ENCODE assay signal across 18 mouse cellular contexts in genomic region chr1:65154814-65155213, GRCm38 (mm10). TPM values are rescaled to one million over a fixed set of nuclear protein-coding genes. Genes with fewer than 3 reads are reported as not detected.
A peak's percentile ranks its signal among the peaks of the same experiment; 100 is the strongest.
DNase-seq lines count a peak whose midpoint lies in the region; ATAC-seq and TF ChIP-seq lines count a peak whose summit lies in the region.
"Had no signal": no experiment of that assay in that cellular context is flagged by ENCODE, and none has a peak within 500 bp of the region (broad histone marks: within the 10 kb centered on the region; RNA-seq: fewer than 3 reads in every experiment).

No protein-coding gene starts in this region.

- no peak overlapping the region for H3K27ac ChIP-seq in liver, adult 2 months (replicated peaks; ENCODE audit: insufficient read depth, low read depth, low read length)
- H3K27ac ChIP-seq in kidney, embryonic 15.5 days, result peak overlapping the region; percentile 56
- H3K27ac ChIP-seq in gastrocnemius, adult 2 months, result no peak overlapping the region
- H3K27ac ChIP-seq: embryonic facial prominence, embryonic 15.5 days; heart, embryonic 10.5 days; neural tube, embryonic 12.5 days had no signal

- TF ChIP-seq CTCF in liver, adult 2 months (IDR thresholded peaks at IDR 0.05; ENCODE audit: low read depth, low read length), result no peak
- TF ChIP-seq CTCF in gastrocnemius, adult 2 months (IDR thresholded peaks at IDR 0.05), result no peak

- peaks cover 9% of the 10 kb centered on the region; the same call in 1 of the 2 replicates for H3K4me1 ChIP-seq in liver, adult 2 months (ENCODE audit: control insufficient read depth, insufficient read depth, low read length)
- 0 out of 2 replicates have a peak, but pooled peaks cover 4% of the 10 kb centered on the region for H3K4me1 ChIP-seq in kidney, embryonic 15.5 days
- H3K4me1 ChIP-seq: embryonic facial prominence, embryonic 15.5 days; heart, embryonic 10.5 days; neural tube, embryonic 12.5 days had no signal

- peaks cover 20% of the 10 kb centered on the region for H3K36me3 ChIP-seq in liver, adult 2 months (ENCODE audit: control insufficient read depth, insufficient read depth, low read length)
- peaks cover 21% of the 10 kb centered on the region for H3K36me3 ChIP-seq in kidney, embryonic 15.5 days

- H3K4me3 ChIP-seq in liver, adult 2 months (ENCODE audit: insufficient read depth, low read depth, low read length), result no peak overlapping the region
- no peak overlapping the region for H3K4me3 ChIP-seq in kidney, embryonic 15.5 days (replicated peaks)
- H3K4me3 ChIP-seq in gastrocnemius, adult 2 months, result no peak overlapping the region
- H3K4me3 ChIP-seq: embryonic facial prominence, embryonic 15.5 days; heart, embryonic 10.5 days; neural tube, embryonic 12.5 days had no signal

- ATAC-seq in kidney, embryonic 15.5 days (replicated peaks; ENCODE audit: low FRiP score), result peak; percentile 89

- no peak overlapping the region for H3K9ac ChIP-seq in liver, adult 2 months (ENCODE audit: low read depth, low read length)
- H3K9ac ChIP-seq in kidney, embryonic 15.5 days, result no peak overlapping the region
- H3K9ac ChIP-seq: embryonic facial prominence, embryonic 15.5 days; neural tube, embryonic 12.5 days had no signal

- no peak overlapping the region for H3K4me2 ChIP-seq in kidney, embryonic 15.5 days
- H3K4me2 ChIP-seq: embryonic facial prominence, embryonic 15.5 days; neural tube, embryonic 12.5 days had no signal

- no peaks in the 10 kb centered on the region for H3K27me3 ChIP-seq in liver, adult 2 months (ENCODE audit: control insufficient read depth, insufficient read depth, low read length)
- H3K27me3 ChIP-seq in kidney, embryonic 15.5 days, result no peaks in the 10 kb centered on the region
- H3K27me3 ChIP-seq: embryonic facial prominence, embryonic 15.5 days; neural tube, embryonic 12.5 days had no signal

- no peaks in the 10 kb centered on the region for H3K79me2 ChIP-seq in liver, adult 2 months (ENCODE audit: control insufficient read depth, insufficient read depth, low read length)

- no peak for TF ChIP-seq POLR2A in liver, adult 2 months (IDR thresholded peaks at IDR 0.05; ENCODE audit: extremely low read depth, insufficient read depth, low read length)

- intact Hi-C loops in gastrocnemius, adult 2 months (cut with DNase I), result no loop called here

- H3K9me3 ChIP-seq in kidney, embryonic 15.5 days (replicated peaks), result no peaks in the 10 kb centered on the region
- H3K9me3 ChIP-seq: embryonic facial prominence, embryonic 15.5 days; heart, embryonic 10.5 days; neural tube, embryonic 12.5 days had no signal

- peak; percentile 91 for DNase-seq in liver, adult 2 months (ENCODE audit: extremely low read depth, low read depth, low spot score)
- DNase-seq in liver, result no peak
- DNase-seq in adrenal gland, postnatal 25 days, result peak; percentile 72
- DNase-seq in lung, postnatal 4 days, result peak; percentile 18 to 33
- DNase-seq in neural tube, embryonic 10.5 days (ENCODE audit: extremely low spot score, low spot score), result no peak
- DNase-seq in gastrocnemius, adult 2 months, result no peak
- no peak for DNase-seq in layer of hippocampus, postnatal 14 days (ENCODE audit: low spot score in 2 of 2)
- DNase-seq: cerebellum, postnatal 14 days; right cerebral cortex, postnatal 4 days had no signal

RNA-seq across cellular contexts. Expression of gene Idh1, which starts 31.5 kb away (rescaled TPM):
- total RNA-seq in liver, adult 2 months (2014; rRNA removed), result 510 and 624 TPM in 2 replicates
- 137 and 155 TPM in 2 replicates for polyA plus RNA-seq in liver, adult 2 months (2012; rRNA removed)
- 698 and 945 TPM in 2 replicates for total RNA-seq in adrenal gland, postnatal 25 days (2021)
- polyA plus RNA-seq in kidney, embryonic 15.5 days (2015; fragmentation: Nextera tagmentation; extraction: Ambion mirVana), result 231 and 232 TPM in 2 replicates
- 10 to 100 TPM; 22.6 to 24.8 TPM for total RNA-seq in gastrocnemius, adult 2 months (2021)
- 10 to 100 TPM; 96.3 to 98.4 TPM for total RNA-seq in layer of hippocampus, postnatal 14 days (2021)

RNA-seq across cellular contexts. Expression of gene Pikfyve, which starts 31.7 kb away (rescaled TPM):
- 18.7 and 21.1 TPM in 2 replicates for total RNA-seq in liver, adult 2 months (2014; rRNA removed)
- 2.8 and 2.9 TPM in 2 replicates for polyA plus RNA-seq in liver, adult 2 months (2012; rRNA removed)
- total RNA-seq in adrenal gland, postnatal 25 days (2021), result 33.8 and 36.8 TPM in 2 replicates
- 10.5 and 13.1 TPM in 2 replicates for polyA plus RNA-seq in kidney, embryonic 15.5 days (2015; fragmentation: Nextera tagmentation; extraction: Ambion mirVana)
- 1 to 10 TPM; 7.8 to 8.6 TPM for total RNA-seq in gastrocnemius, adult 2 months (2021)
- 10 to 100 TPM; 38.9 to 39.0 TPM for total RNA-seq in layer of hippocampus, postnatal 14 days (2021)

RNA-seq across cellular contexts. Expression of gene D630023F18Rik, which starts 31.8 kb away (rescaled TPM):
- total RNA-seq in liver, adult 2 months (2014; rRNA removed), result not detected in 2 replicates
- polyA plus RNA-seq in liver, adult 2 months (2012; rRNA removed), result 0.17 TPM in 1 of 2 replicates, not detected in the other
- not detected in 2 replicates for total RNA-seq in adrenal gland, postnatal 25 days (2021)
- 1.1 and 1.4 TPM in 2 replicates for polyA plus RNA-seq in kidney, embryonic 15.5 days (2015; fragmentation: Nextera tagmentation; extraction: Ambion mirVana)
- total RNA-seq in gastrocnemius, adult 2 months (2021), result not detected
- total RNA-seq in layer of hippocampus, postnatal 14 days (2021), result 10 to 100 TPM; 15.1 to 18.1 TPM
- polyA plus RNA-seq: C2C12; hindbrain, embryonic 11.5 days; testis, adult 2 months had no signal

RNA-seq across cellular contexts. Expression of gene Gm28845, which starts 35.5 kb away (rescaled TPM):
- not detected in 2 replicates for total RNA-seq in liver, adult 2 months (2014; rRNA removed)
- not detected in 2 replicates for polyA plus RNA-seq in liver, adult 2 months (2012; rRNA removed)
- total RNA-seq in adrenal gland, postnatal 25 days (2021), result not detected in 2 replicates
- not detected in 2 replicates for polyA plus RNA-seq in kidney, embryonic 15.5 days (2015; fragmentation: Nextera tagmentation; extraction: Ambion mirVana)
- total RNA-seq in gastrocnemius, adult 2 months (2021), result not detected
- total RNA-seq in layer of hippocampus, postnatal 14 days (2021), result 1 to 10 TPM in 1 of 2 experiments, under 1 TPM in 1; 0.60 to 1.3 TPM
- total RNA-seq: megakaryocyte progenitor cell, adult 5-6 weeks had no signal
- polyA plus RNA-seq: C2C12; embryonic facial prominence, embryonic 15.5 days; heart, embryonic 10.5 days; hindbrain, embryonic 11.5 days; limb, embryonic 11.5 days; neural tube, embryonic 12.5 days; testis, adult 2 months had no signal

RNA-seq across cellular contexts. Expression of gene Cryga, which starts 51.6 kb away (rescaled TPM):
- not detected in 2 replicates for total RNA-seq in liver, adult 2 months (2014; rRNA removed)
- not detected in 2 replicates for polyA plus RNA-seq in liver, adult 2 months (2012; rRNA removed)
- total RNA-seq in adrenal gland, postnatal 25 days (2021), result not detected in 2 replicates
- not detected in 2 replicates for polyA plus RNA-seq in kidney, embryonic 15.5 days (2015; fragmentation: Nextera tagmentation; extraction: Ambion mirVana)
- not detected for total RNA-seq in gastrocnemius, adult 2 months (2021)
- total RNA-seq in layer of hippocampus, postnatal 14 days (2021), result under 1 TPM in 1 of 2 experiments, not detected in 1; 0.65 TPM
- total RNA-seq: megakaryocyte progenitor cell, adult 5-6 weeks had no signal
- polyA plus RNA-seq: C2C12; heart, embryonic 10.5 days; hindbrain, embryonic 11.5 days; limb, embryonic 11.5 days; neural tube, embryonic 12.5 days; testis, adult 2 months had no signal

Comparison
In these comparisons a context has a peak if more than half of its experiments do, and no peak if none do; other contexts are left out.
1. DNase-seq: peak in liver, adult 2 months (single experiment), adrenal gland, postnatal 25 days (single experiment) and lung, postnatal 4 days (2 of 2); none in liver (single experiment), neural tube, embryonic 10.5 days (single experiment), gastrocnemius, adult 2 months (single experiment) and layer of hippocampus, postnatal 14 days (0 of 2).
2. RNA of gene D630023F18Rik, which starts 31.8 kb away (total RNA-seq): 15.1 to 18.1 TPM in layer of hippocampus, postnatal 14 days; not detected in adrenal gland, postnatal 25 days, not detected in liver, adult 2 months and not detected in gastrocnemius, adult 2 months; every median in the first group is over 10 times any median in the second.